Mouse (Mus musculus): ENCODE measurements at regions not wholly inside any gene's neighbourhood (a gene's known extent, or its start where the extent isn't known, plus 50 kb on each side); places are given as distances from the start of the nearest gene placed in this dataset.

GRCm38 (mm10) chr8:118062736-118063135, 220.8 kb upstream of the Cdh13 start:
- TF ChIP-seq TCF12 (IDR thresholded peaks at IDR 0.05; ENCODE audit: insufficient read depth, poor library complexity, severe bottlenecking), result no peak
- TF ChIP-seq POLR2A (IDR thresholded peaks at IDR 0.05; ENCODE audit: insufficient read length, low read depth), result no peak
- TF ChIP-seq MYOG (IDR thresholded peaks at IDR 0.05; ENCODE audit: control insufficient read depth in 1 of 3, insufficient read depth in 1 of 3, insufficient read length in 2 of 3, low read depth in 2 of 3), result no peak
- TF ChIP-seq E2F4 (IDR thresholded peaks at IDR 0.05; ENCODE audit: insufficient read depth), result no peak
- TF ChIP-seq POLR2AphosphoS2 (IDR thresholded peaks at IDR 0.05; ENCODE audit: insufficient read length, low read depth), result no peak
- TF ChIP-seq MYOD1 (IDR thresholded peaks at IDR 0.05; ENCODE audit: control insufficient read depth in 1 of 3, insufficient read length in 2 of 3, low read depth in 2 of 3), result no peak
- no peak for TF ChIP-seq USF1 (IDR thresholded peaks at IDR 0.05; ENCODE audit: low read depth)
- TF ChIP-seq CEBPB (IDR thresholded peaks at IDR 0.05; ENCODE audit: insufficient read depth, poor library complexity, severe bottlenecking), result no peak
- TF ChIP-seq MAX (IDR thresholded peaks at IDR 0.05; ENCODE audit: low read depth), result no peak

All from myocyte (in vitro differentiated cells).